Mouse (Mus musculus) heart, embryonic 11.5 days (tissue): ENCODE data around the gene Txndc2. TPM values are rescaled to one million over a fixed set of nuclear protein-coding genes. Genes with fewer than 3 reads are reported as not detected.

Experiments used
- ATAC-seq: fragments of 200-750 bp; cut with Nextera tagmentation; replicated peaks from 2 replicates; pipeline ENCODE4 v1.8.0; 2017; ENCODE audit warnings: moderate library complexity; ENCODE audit not compliant: insufficient number of reproducible peaks, low FRiP score, low TSS enrichment
- H3K27ac ChIP-seq: fragments of 300-500 bp; sonication (generic); 2 replicates; pipeline ENCODE4 v1.5.1; 2014; ENCODE audit warnings: mild to moderate bottlenecking, low read depth, low read length
- H3K27me3 ChIP-seq: fragments of 300-500 bp; sonication (generic); 2 replicates; pipeline ENCODE4 v1.6.1; 2014; ENCODE audit warnings: mild to moderate bottlenecking, low read length, mixed read lengths; ENCODE audit not compliant: control insufficient read depth, insufficient read depth
- H3K36me3 ChIP-seq: fragments of 300-500 bp; sonication (generic); 2 replicates; pipeline ENCODE4 v1.6.1; 2014; ENCODE audit warnings: mild to moderate bottlenecking, low read length, moderate library complexity, mixed read lengths; ENCODE audit not compliant: control insufficient read depth, insufficient read depth
- H3K4me1 ChIP-seq: fragments of 300-500 bp; sonication (generic); 2 replicates; pipeline ENCODE4 v1.6.1; 2014; ENCODE audit warnings: low read length; ENCODE audit not compliant: control insufficient read depth, insufficient read depth
- H3K4me2 ChIP-seq: fragments of 300-500 bp; sonication (generic); 2 replicates; pipeline ENCODE4 v1.6.1; 2014; ENCODE audit warnings: mild to moderate bottlenecking, moderate library complexity
- H3K4me3 ChIP-seq: fragments of 300-500 bp; sonication (generic); 2 replicates; pipeline ENCODE4 v1.5.1; 2014; ENCODE audit warnings: low read depth, low read length
- H3K9ac ChIP-seq: fragments of 300-500 bp; sonication (generic); 2 replicates; pipeline ENCODE4 v1.6.1; 2014; ENCODE audit warnings: mild to moderate bottlenecking, low read depth, low read length, moderate library complexity
- H3K9me3 ChIP-seq: fragments of 300-500 bp; sonication (generic); replicated peaks from 2 replicates; pipeline ENCODE4 v1.6.1; 2016; ENCODE audit warnings: low read length; ENCODE audit not compliant: control insufficient read depth
- WGBS: fragments of 180-500 bp; shearing (Covaris S2); extraction: QIAGEN DNeasy Blood & Tissue Kit; methylation state at CpG from one replicate; pipeline ENCODE4 v1.1.7; 2014; ENCODE audit not compliant: insufficient replicate concordance; 5-methylcytosine and 5-hydroxymethylcytosine counted together
- polyA plus RNA-seq: library from polyadenylated mRNA; unstranded; fragments of >200 nt; fragmentation: Nextera tagmentation; extraction: Ambion mirVana; gene quantifications from 2 replicates; pipeline ENCODE4 v1.2.1, GENCODE M21; 2014

The Txndc2 gene
- polyA plus RNA-seq, 1 experiment from 2014 or later = not detected

DNA sequence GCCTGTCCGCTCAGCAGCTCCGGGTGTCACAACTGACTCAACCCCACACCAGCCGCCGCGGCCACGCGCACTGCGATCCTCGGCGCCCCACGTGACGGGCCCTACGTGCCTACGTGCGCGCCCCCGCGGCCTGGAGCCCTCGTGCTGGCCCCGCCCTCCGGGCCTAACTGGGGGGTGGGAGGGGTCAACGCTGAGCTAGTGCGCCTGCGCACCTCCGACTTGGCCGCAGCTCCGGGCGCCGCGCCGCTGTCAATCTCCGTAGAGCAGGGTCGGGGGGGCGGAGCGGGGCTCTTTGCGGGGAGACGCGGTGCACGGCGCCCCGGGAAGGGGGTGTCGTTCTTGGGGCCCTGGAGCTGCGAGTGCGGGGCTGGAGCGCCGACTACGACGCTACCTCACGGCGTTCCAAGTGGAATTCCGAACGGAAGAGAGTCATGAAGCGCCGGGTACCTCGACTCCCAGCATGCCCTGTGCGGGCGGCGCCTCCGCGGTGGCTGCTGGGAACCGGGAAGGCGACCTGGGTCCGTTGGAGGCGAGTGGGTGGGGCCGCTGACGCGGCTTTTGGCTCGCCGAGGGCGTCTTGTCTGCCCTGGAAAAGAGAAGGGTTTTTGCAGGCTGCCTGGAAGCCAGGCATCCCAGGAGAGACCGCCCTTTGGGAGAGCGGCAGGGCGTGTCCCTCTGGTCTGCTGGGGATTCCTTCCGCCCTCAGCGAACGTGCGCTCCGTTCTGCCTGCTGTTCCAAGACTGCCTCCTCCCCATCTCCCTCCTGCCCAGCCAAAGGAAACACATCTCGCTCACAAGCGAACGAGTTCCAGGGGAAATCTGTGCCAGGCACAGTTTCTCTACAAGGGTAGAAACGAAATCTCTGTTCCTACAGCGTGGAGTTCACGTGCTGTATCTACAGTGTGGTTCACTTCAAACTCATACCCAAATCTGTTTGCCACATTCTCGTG lies 28.2 kb downstream of the Txndc2 start, which contains the start of gene Vapa:
Vapa (minus strand) TSS at position 93 of the 950 bp plus-strand sequence.
- peak within 1 kb of the TSS; percentile 82 for H3K4me2 ChIP-seq
- no peaks in the 10 kb centered on the region for H3K9me3 ChIP-seq
- under 1% methylated on average over 82 of the region's 85 CpGs for WGBS
- no peaks in the 10 kb centered on the region for H3K36me3 ChIP-seq
- H3K9ac ChIP-seq = peak within 1 kb of the TSS; percentile 99
- peak within 1 kb of the TSS; percentile 99 for H3K27ac ChIP-seq
- no peaks in the 10 kb centered on the region for H3K27me3 ChIP-seq
- H3K4me3 ChIP-seq = peak within 1 kb of the TSS; percentile 99
- peaks cover 22% of the 10 kb centered on the region for H3K4me1 ChIP-seq
- ATAC-seq = peak; percentile 91

DNA sequence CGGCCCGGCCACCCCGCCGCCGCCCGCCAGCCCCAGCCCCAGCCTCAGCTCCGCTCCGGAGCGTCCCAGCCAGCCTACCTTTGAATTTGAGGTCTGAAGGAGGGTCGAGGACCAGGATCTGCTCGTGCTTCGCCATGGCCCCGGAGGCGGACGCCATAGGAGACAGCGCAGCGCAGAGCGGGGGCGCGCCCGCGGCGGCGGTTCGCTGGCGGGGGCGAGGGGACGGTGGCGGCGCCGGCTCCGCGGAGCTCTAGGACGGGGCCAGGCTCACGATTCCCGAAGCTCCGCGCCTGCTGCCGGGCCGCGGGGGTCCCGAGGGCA lies 28.9 kb downstream of the Txndc2 start:
- Histone ChIP-seq H3K9me3 (no peaks in the 10 kb centered on the region), H3K36me3 (no peaks in the 10 kb centered on the region), H3K4me3 (peak overlapping the region; percentile 99), H3K9ac (peak overlapping the region; percentile 99), H3K27me3 (no peaks in the 10 kb centered on the region), H3K4me1 (peaks cover 28% of the 10 kb centered on the region), H3K27ac (peak overlapping the region; percentile 99), H3K4me2 (peak overlapping the region; percentile 82)
- WGBS = 1% methylated on average over 41 of the region's 42 CpGs
- peak; percentile 66 for ATAC-seq

DNA sequence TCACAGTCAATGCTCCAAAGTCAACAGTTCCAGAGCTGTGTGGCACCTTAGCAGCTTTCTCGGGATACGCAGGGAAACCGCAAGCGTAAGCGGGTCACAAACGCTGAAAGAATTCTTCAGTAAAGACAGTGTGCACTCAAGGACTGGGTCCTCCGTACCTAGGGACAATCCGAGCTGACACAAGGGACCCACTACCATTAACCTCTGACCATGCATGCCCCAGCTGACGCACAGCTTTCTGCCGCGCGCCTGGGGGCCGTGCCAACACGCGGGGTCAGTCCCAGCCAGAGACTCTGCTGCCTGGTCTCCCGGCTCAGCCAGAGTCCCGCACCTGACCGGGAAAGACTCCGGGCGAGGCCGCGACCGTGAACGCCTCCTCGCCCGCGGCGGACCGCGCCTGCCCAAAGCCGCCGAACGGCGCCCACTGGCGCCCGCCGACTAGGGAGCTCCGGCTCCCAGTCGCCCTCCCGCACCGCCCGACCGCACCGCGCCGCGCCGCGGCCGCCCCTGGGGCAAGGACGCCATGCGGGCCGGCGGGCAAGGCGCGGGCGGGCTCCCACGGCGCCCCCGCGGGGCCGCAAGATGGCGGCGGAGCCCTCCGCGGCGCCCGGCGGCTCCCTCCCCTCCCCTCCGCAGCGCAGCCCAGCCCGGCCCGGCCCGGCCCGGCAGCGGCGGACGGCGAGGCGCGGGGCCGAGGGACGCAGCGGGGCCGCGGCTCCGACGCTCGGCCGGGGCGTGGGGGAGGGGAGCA lies 29.4 kb downstream of the Txndc2 start:
- Histone ChIP-seq H3K27ac (peak overlapping the region; percentile 99), H3K4me1 (peaks cover 34% of the 10 kb centered on the region), H3K4me3 (peak overlapping the region; percentile 99), H3K27me3 (no peaks in the 10 kb centered on the region), H3K9ac (peak overlapping the region; percentile 99), H3K9me3 (no peaks in the 10 kb centered on the region), H3K36me3 (no peaks in the 10 kb centered on the region), H3K4me2 (peak overlapping the region; percentile 82)
- peak; percentile 44 for ATAC-seq
- WGBS = under 1% methylated on average over 64 of the region's 91 CpGs

DNA sequence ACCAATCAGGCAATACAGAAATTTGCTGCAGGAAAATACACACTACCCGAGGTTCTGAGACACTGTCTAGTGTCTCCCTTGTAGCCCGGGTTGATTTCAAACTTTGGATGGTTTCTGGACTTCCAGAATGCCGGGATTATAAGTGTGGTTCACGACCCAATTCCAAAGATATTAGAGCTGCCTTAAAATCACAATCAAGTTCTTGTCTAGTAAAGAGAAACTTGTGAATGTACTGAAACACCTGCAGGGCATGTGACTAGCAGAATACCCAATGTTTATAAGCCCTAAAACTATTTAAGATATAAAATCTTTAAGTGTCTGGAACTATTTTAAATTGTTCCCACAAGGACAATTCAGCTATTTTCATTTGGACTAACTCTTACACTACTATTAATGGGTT lies 30.2 kb downstream of the Txndc2 start:
- Histone ChIP-seq H3K27ac (no peak overlapping the region), H3K4me1 (peaks cover 38% of the 10 kb centered on the region)
- WGBS = 12% methylated on average over 4 of the region's 4 CpGs

DNA sequence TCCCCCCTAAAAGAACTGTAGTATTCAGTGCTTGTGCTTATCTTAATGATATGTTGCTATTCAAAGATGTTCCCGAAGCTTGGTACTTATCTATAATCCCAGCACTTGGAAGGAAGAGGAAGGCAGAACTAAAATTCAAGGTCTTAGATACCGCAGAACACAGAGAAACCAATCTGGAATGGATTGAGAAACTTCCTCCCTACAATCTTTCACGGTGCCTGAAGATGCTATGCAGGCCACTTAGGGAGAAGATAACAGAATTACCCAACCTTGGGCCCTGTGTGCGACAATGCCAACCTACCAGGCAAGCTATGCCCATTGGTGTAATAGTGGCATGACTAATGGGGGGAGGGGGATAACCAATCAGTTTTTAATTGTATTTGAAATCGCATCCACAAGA lies 33.2 kb downstream of the Txndc2 start:
- 33% methylated on average over 5 of the region's 5 CpGs for WGBS
- Histone ChIP-seq H3K9ac (peak overlapping the region; percentile 39; the same call in 1 of the 2 replicates), H3K4me2 (no peak overlapping the region; the same call in 1 of the 2 replicates), H3K4me1 (peaks cover 60% of the 10 kb centered on the region), H3K9me3 (no peaks in the 10 kb centered on the region), H3K27ac (no peak overlapping the region), H3K36me3 (no peaks in the 10 kb centered on the region), H3K4me3 (no peak overlapping the region), H3K27me3 (no peaks in the 10 kb centered on the region)
- no peak for ATAC-seq

More for the DNA sequence above, 30.2 kb downstream of the Txndc2 start:
- H3K4me2 ChIP-seq = peak overlapping the region; percentile 82
- peak overlapping the region; percentile 99; the same call in 1 of the 2 replicates for H3K9ac ChIP-seq
- H3K4me3 ChIP-seq = peak overlapping the region; percentile 99
- ATAC-seq = no peak
- H3K36me3 ChIP-seq = no peaks in the 10 kb centered on the region
- no peaks in the 10 kb centered on the region for H3K9me3 ChIP-seq
- no peaks in the 10 kb centered on the region for H3K27me3 ChIP-seq

DNA sequence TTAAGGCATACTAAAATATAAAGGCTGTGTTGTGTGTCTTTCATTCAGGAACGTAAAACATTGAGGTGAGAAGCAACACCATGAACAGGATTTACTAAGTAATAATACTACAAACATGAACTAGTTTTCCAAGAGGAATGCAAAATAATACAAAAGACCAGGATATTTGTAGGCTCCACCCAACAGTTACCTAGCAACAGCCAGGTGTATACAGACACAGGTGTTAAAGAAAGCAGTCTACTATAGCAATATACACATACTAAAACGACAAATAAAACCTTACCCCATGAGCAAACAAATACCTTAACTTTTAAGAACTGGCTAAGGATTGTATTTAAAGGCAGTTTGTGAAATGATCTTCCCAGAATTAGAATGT lies 33.7 kb downstream of the Txndc2 start:
- 78% methylated on average over 2 of the region's 2 CpGs for WGBS
- peaks cover 60% of the 10 kb centered on the region for H3K4me1 ChIP-seq
- no peak overlapping the region for H3K4me3 ChIP-seq
- H3K4me2 ChIP-seq = 0 out of 2 replicates have a peak overlapping the region, but pooled peaks have one; percentile 7
- no peak for ATAC-seq
- H3K9me3 ChIP-seq = no peaks in the 10 kb centered on the region
- no peak overlapping the region for H3K27ac ChIP-seq
- H3K36me3 ChIP-seq = no peaks in the 10 kb centered on the region
- H3K27me3 ChIP-seq = no peaks in the 10 kb centered on the region
- H3K9ac ChIP-seq = no peak overlapping the region

DNA sequence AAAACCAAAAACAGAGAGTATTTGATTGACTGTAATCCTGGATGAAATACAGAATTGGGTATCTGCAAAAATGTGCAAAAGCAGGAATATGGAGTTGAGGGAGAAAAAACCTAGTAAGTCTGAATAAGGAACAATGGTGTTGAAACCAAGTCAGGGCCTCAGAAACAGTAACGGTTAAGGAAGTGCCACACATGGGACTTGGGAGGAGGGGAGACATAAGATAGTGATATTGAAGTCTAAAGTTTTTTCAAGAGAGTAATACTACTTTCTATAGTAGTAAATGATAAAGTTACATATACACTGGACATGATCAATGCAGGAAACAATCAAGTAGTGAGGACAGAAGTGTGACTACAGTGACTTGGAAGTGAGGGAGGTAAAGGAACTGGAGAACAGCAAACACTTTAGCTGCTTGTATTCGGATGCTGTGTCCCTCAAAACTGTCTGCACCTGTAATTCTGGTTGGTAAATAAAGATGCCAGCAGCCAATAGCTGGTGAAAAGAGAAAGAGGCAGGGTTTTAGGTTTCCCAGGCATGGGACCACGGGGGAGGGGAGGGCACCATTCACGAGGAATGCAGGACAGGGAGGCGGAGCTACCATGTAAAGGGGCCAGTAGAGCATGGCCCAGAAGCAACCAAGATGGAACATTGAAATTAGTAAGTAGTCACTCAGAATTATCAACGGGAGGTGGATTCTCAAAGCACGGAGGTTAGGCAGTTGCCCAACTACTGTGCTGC lies 34.2 kb downstream of the Txndc2 start:
- no peak for ATAC-seq
- H3K27me3 ChIP-seq = no peaks in the 10 kb centered on the region
- WGBS = 39% methylated on average over 7 of the region's 7 CpGs
- H3K9me3 ChIP-seq = no peaks in the 10 kb centered on the region
- H3K4me2 ChIP-seq = 0 out of 2 replicates have a peak overlapping the region, but pooled peaks have one; percentile 7
- peaks cover 60% of the 10 kb centered on the region for H3K4me1 ChIP-seq
- H3K4me3 ChIP-seq = no peak overlapping the region
- no peak overlapping the region for H3K9ac ChIP-seq
- H3K27ac ChIP-seq = no peak overlapping the region
- H3K36me3 ChIP-seq = no peaks in the 10 kb centered on the region

DNA sequence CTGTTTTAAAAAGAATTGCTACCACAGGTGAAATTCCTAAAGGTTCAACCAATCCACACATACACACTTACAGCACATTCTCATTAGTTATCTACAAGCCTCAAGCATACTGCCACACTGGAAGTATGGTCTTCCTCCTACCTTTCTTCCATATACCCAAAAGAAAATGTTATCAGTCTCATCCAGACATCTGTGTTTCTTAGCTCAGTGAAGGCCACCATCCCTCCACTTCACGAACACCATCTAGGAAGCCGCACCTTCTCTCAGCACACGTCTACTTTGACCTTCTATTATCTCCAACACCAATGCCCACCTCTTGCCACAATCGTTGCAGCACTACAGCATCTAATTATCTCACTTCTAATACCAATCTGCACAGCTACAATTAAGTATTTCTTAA lies 36.0 kb downstream of the Txndc2 start:
- Histone ChIP-seq H3K9me3 (no peaks in the 10 kb centered on the region), H3K4me2 (no peak overlapping the region), H3K27ac (no peak overlapping the region), H3K4me3 (no peak overlapping the region), H3K4me1 (peaks cover 54% of the 10 kb centered on the region), H3K36me3 (no peaks in the 10 kb centered on the region), H3K9ac (no peak overlapping the region), H3K27me3 (no peaks in the 10 kb centered on the region)
- 51% methylated on average over 4 of the region's 4 CpGs for WGBS
- 0 out of 2 replicates have a peak, but pooled peaks have one; percentile 20 for ATAC-seq
